Mouse (Mus musculus) thymus, postnatal 4 days (tissue): ENCODE results near the gene Nrxn3.
A peak's percentile ranks its signal among the peaks of the same experiment; 100 is the strongest.

Source experiments
- DNase-seq: peaks from one replicate; pipeline ENCODE4 v3.0.0; 2021

Gene Nrxn3

GRCm38 (mm10) chr12:88722691-88723070, at the start of gene Nrxn3:
Nrxn3 (plus strand) TSS chr12:88722876.
- no peak for DNase-seq

- no peak for DNase-seq
These were observed 18.4 kb upstream of the Nrxn3 start for GRCm38 (mm10) chr12:88704159-88704846.

GRCm38 (mm10) chr12:88705959-88706358, 16.7 kb upstream of the Nrxn3 start:
- no peak for DNase-seq

GRCm38 (mm10) chr12:88707786-88708185, 14.9 kb upstream of the Nrxn3 start:
- DNase-seq: no peak

DNA sequence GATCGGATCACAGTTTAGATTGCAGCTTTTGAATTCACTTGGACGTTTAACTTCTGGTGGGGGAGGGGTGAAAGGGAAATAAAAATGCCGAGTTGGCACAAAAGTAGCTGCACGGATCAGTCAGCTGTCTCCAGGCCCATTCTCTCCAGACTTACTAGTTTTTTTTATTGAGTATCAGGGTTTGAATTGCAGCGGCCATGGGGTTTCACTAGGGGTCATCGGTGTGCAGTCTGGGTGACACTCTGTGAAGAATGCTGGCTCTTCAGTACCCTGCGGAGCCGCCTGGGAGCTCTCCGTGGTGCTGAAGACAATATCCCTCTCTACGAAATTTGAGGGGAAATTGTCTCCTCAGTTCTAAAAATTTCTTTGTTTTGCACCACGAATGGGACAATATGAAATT, 13.5 kb upstream of the Nrxn3 start:
- peak; percentile 68 for DNase-seq

GRCm38 (mm10) chr12:88713456-88713855, 9.2 kb upstream of the Nrxn3 start:
- no peak for DNase-seq

DNA sequence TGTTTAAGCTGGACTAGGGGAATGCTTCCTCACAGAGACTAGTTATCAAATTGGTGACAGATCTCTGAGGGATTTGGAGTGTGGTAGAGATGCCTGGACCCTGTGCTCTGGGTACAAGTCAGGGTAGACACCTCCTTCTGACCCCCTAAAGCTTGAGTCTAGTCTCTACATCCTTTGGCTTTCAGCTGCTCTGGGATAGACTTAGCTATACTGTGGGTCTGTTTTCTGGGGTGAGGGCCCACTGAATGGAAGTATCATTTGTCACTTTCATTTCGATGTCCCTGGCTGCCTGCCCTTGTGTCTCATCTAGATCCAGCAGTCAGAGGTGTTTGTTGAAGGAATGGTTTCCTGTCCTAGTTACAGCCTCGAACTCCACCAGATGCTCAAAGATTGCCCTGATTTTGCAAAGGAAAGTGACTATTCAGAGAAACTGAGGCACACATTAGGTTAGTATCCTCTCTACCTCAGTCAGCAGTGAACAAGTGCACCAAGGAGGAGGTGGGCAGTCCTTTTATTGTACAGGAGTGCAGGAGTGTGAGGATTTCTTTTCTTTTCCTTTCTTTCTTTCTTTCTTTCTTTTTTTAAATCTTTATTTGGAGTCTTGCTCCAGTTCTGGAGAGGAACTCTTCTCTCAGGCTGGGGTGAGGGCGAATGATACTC, 515 bp upstream of the Nrxn3 start:
- no peak for DNase-seq

GRCm38 (mm10) chr12:88726316-88726715, 3.6 kb downstream of the Nrxn3 start:
- DNase-seq: no peak

DNA sequence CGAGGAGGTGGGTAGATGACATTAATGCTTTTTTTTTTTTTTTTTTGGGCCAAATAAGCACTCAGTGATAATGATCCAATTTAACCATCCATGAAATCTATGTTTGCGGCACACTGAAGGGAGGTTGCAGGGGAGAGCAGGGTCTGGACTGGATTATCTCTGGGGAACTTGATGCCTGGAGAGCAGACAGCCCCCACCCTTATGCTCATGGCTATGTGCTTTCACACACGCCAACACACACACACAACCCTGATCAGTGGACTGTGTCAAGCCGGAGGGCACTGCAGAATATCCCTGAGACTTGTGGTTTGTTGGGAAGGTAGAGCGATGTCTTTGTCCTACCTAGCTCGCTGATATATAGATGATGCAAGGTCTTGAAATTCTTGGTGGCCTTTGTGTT, 4.1 kb downstream of the Nrxn3 start:
- DNase-seq: no peak

DNA sequence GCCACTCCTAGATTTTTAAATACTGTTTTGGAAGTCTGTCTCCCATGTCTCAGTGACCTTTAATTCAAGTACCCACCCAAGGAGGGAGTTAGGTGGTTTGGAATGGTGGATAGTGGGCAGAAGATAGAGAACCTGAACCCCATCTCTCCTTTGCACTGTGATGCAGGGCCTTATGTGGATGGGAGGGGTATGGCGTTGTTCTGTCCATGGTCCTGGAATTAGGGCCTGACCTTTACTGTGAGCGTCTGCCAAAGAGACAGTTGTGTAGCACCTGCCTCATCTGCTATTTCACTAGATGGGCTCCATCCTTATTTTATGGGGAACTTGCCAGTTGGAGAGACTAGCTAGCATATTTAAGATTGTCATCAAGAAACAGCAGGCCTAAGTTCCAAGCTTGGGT, 8.0 kb downstream of the Nrxn3 start:
- no peak for DNase-seq

DNA sequence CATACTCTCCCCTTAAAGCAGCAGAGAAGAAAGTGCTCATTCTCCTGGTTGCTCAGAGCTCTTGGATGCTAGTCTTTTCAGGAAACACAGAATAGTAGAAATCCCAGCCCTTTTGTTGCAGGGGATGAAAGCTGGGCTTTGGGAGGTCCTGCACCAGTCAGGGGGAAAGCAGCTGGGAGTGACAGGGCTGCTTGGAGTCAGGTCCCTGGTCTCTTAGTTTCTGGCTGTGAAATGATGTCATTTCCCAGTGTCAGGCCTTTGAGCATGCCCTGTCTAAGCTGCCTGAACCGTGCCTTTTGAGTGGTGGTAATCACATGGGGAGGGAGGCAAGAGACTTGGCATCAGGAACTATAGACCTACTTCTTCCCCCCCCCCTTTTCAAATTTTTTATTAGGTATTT, 12.4 kb downstream of the Nrxn3 start:
- no peak for DNase-seq

DNA sequence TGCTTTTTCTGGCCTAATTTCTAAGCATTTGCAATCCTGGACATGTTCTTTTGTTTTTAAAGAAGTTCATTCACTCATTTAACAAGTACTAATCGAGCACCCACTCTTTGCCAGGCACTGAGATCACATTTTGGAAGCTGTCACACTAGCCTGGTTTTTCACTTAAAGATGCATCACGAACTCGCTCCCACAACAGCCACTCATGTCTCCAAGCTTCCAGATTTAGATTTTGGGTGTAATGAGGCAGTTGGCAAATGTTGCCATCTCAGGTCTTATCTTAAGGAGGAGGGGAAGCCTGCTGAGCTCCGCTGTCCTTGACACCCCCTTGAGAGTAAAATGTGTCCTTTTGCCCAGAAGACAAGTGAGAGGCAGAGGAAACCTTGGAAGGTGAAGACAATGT, 14.4 kb downstream of the Nrxn3 start:
- DNase-seq: no peak

- DNase-seq: no peak
These were observed 15.9 kb downstream of the Nrxn3 start for GRCm38 (mm10) chr12:88738616-88739015.

DNA sequence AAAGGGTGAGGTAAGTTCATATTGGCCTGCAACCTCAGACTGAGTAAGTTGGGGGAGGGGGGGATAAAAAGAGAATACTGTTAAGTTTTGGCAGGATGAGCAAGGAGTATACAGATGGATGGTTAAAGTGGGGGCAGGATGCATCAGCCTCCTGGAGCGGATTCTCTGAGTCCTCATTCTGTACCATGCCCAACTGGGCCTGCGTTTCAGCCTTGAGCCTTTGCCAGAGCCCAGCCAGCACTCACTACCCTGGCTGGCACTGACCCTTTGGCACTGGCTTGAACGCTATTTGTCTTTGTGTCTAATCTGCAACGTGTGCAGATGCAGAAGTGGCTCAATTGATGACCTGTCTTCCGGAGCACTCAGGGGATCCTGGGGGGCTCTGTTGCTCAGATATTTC, 24.1 kb downstream of the Nrxn3 start:
- DNase-seq: no peak

GRCm38 (mm10) chr12:88764791-88765190, 42.1 kb downstream of the Nrxn3 start:
- DNase-seq: no peak

GRCm38 (mm10) chr12:88774666-88775065, 52.0 kb downstream of the Nrxn3 start:
- DNase-seq: no peak

DNA sequence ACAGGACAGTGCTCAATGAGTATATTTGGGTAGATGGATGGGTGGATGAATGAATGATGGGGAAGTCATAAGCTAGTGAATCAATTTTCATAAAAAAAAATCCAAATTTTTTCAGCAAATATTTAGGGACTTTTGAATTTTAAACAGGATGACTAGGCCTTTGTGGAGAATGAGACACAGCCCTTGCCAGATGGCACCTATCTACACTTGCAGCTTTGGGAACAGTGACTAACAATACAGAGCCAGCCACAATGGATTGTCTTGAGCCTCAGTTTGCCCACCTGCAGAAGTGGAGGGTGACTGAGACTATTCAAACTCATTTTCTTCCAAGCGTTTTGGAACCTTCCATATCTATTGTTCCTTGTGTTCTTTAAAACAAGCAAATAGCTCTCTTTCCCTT, 55.4 kb downstream of the Nrxn3 start:
- no peak for DNase-seq

- DNase-seq: no peak
These were observed 61.8 kb downstream of the Nrxn3 start for GRCm38 (mm10) chr12:88784199-88785147.

- DNase-seq: no peak
These were observed 70.6 kb downstream of the Nrxn3 start for GRCm38 (mm10) chr12:88793314-88793713.

DNA sequence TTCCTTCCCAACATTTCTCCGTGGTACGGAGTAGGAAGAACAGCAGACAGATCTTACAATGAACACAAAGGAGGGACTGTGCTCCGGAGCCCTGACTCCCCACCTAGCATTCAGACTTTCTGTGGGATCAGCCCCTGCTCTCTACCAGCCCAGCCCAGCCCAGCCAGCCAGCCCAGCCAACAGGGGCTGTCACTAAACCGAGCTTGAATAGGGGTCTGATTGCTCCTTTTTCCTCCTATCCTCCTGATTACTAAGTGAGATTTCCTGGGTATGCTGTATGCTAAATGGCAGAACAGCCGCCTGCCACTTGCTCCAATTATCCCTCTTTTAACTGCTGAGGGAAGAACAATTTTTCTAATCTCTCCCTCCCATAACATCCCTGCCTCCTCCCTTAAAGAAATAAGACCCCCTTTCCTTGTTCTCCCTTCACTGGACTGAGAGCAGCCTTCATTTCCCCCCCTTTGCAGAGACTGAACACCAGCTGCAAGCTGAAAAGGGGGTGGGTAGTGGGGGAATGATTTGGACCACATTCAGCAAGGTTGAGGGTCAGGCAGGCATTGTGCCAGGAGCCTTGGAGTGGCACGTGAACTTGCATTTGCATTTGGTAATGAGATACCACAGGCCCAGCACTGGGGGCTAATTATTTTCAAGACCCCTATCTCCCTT, 78.4 kb downstream of the Nrxn3 start:
- no peak for DNase-seq

GRCm38 (mm10) chr12:88801656-88802007, 79.0 kb downstream of the Nrxn3 start:
- DNase-seq: no peak

- DNase-seq: no peak
These were observed 86.3 kb downstream of the Nrxn3 start for GRCm38 (mm10) chr12:88808947-88809346.

- DNase-seq: no peak
These were observed 89.5 kb downstream of the Nrxn3 start for GRCm38 (mm10) chr12:88812173-88812572.
